Mouse (Mus musculus): ENCODE data around the gene Idi2. TPM values are rescaled to one million over a fixed set of nuclear protein-coding genes. Genes with fewer than 3 reads are reported as not detected.
"Not testable (repeated sequence)": the region's sequence is repeated elsewhere in the genome, so short reads cannot be mapped to it uniquely, and the experiment has no call there.

The Idi2 gene
- not detected in 2 replicates for polyA plus RNA-seq (2015; fragmentation: Nextera tagmentation; extraction: Ambion mirVana)

GRCm38 (mm10) chr13:8952563-8952962 lies at the start of gene Idi2:
Idi2 (plus strand) TSS chr13:8952863.
- H3K4me1 ChIP-seq (replicated peaks); ATAC-seq (replicated peaks; ENCODE audit: insufficient number of reproducible peaks, insufficient read depth, low FRiP score, low read depth); H3K27ac ChIP-seq; H3K36me3 ChIP-seq; H3K9ac ChIP-seq; H3K4me2 ChIP-seq; H3K4me3 ChIP-seq; H3K9me3 ChIP-seq (replicated peaks); H3K27me3 ChIP-seq: not testable (repeated sequence)

- H3K27me3 ChIP-seq; H3K9me3 ChIP-seq (replicated peaks); H3K4me1 ChIP-seq (replicated peaks); H3K4me2 ChIP-seq; H3K36me3 ChIP-seq; H3K4me3 ChIP-seq; H3K9ac ChIP-seq; H3K27ac ChIP-seq; ATAC-seq (replicated peaks; ENCODE audit: insufficient number of reproducible peaks, insufficient read depth, low FRiP score, low read depth): not testable (repeated sequence)
- WGBS, result 77% methylated on average over 2 of the region's 2 CpGs
These were observed 46.7 kb upstream of the Idi2 start for GRCm38 (mm10) chr13:8905986-8906385.

- ATAC-seq (replicated peaks; ENCODE audit: insufficient number of reproducible peaks, insufficient read depth, low FRiP score, low read depth); H3K27ac ChIP-seq; H3K9ac ChIP-seq; H3K9me3 ChIP-seq (replicated peaks); H3K4me3 ChIP-seq; H3K4me1 ChIP-seq (replicated peaks); H3K27me3 ChIP-seq; H3K4me2 ChIP-seq; H3K36me3 ChIP-seq: not testable (repeated sequence)
- WGBS, result 80% methylated on average over 8 of the region's 8 CpGs
These were observed 38.8 kb upstream of the Idi2 start for GRCm38 (mm10) chr13:8913890-8914289.

GRCm38 (mm10) chr13:8933499-8933898 lies 19.2 kb upstream of the Idi2 start:
- Histone ChIP-seq H3K4me1 (replicated peaks) (no peaks in the 10 kb centered on the region), H3K9me3 (replicated peaks) (no peaks in the 10 kb centered on the region), H3K27me3 (no peaks in the 10 kb centered on the region), H3K36me3 (no peaks in the 10 kb centered on the region), H3K9ac (no peak overlapping the region), H3K4me3 (no peak overlapping the region), H3K27ac (no peak overlapping the region), H3K4me2 (no peak overlapping the region)
- ATAC-seq (replicated peaks; ENCODE audit: insufficient number of reproducible peaks, insufficient read depth, low FRiP score, low read depth), result no peak
- WGBS, result 41% methylated on average over 2 of the region's 2 CpGs

GRCm38 (mm10) chr13:8937611-8938140 lies 15.0 kb upstream of the Idi2 start:
- H3K27ac ChIP-seq; H3K27me3 ChIP-seq; H3K9ac ChIP-seq; H3K4me2 ChIP-seq; H3K36me3 ChIP-seq; H3K9me3 ChIP-seq (replicated peaks); H3K4me1 ChIP-seq (replicated peaks); ATAC-seq (replicated peaks; ENCODE audit: insufficient number of reproducible peaks, insufficient read depth, low FRiP score, low read depth); H3K4me3 ChIP-seq: not testable (repeated sequence)
- 70% methylated on average over 6 of the region's 6 CpGs for WGBS

GRCm38 (mm10) chr13:8941110-8941509 lies 11.6 kb upstream of the Idi2 start:
- not testable (repeated sequence) for H3K4me3 ChIP-seq; H3K27ac ChIP-seq; H3K4me2 ChIP-seq; H3K9me3 ChIP-seq (replicated peaks); H3K4me1 ChIP-seq (replicated peaks); H3K27me3 ChIP-seq; H3K9ac ChIP-seq; ATAC-seq (replicated peaks; ENCODE audit: insufficient number of reproducible peaks, insufficient read depth, low FRiP score, low read depth); H3K36me3 ChIP-seq
- 65% methylated on average over 4 of the region's 4 CpGs for WGBS

- 30% methylated on average over 1 of the region's 5 CpGs for WGBS
- not testable (repeated sequence) for H3K9ac ChIP-seq; H3K4me3 ChIP-seq; H3K36me3 ChIP-seq; H3K4me2 ChIP-seq; H3K27me3 ChIP-seq; ATAC-seq (replicated peaks; ENCODE audit: insufficient number of reproducible peaks, insufficient read depth, low FRiP score, low read depth); H3K9me3 ChIP-seq (replicated peaks); H3K4me1 ChIP-seq (replicated peaks); H3K27ac ChIP-seq
These were observed 11.0 kb upstream of the Idi2 start for GRCm38 (mm10) chr13:8941701-8942100.

- not testable (repeated sequence) for H3K9ac ChIP-seq; H3K27ac ChIP-seq; H3K36me3 ChIP-seq; H3K9me3 ChIP-seq (replicated peaks); H3K4me2 ChIP-seq; H3K4me1 ChIP-seq (replicated peaks); H3K4me3 ChIP-seq; H3K27me3 ChIP-seq; ATAC-seq (replicated peaks; ENCODE audit: insufficient number of reproducible peaks, insufficient read depth, low FRiP score, low read depth)
- WGBS, result no CpG with 5 or more reads among the region's 5 CpGs
These were observed 8.8 kb upstream of the Idi2 start for GRCm38 (mm10) chr13:8943828-8944227.

- not testable (repeated sequence) for ATAC-seq (replicated peaks; ENCODE audit: insufficient number of reproducible peaks, insufficient read depth, low FRiP score, low read depth); H3K9me3 ChIP-seq (replicated peaks); H3K27me3 ChIP-seq; H3K4me2 ChIP-seq; H3K36me3 ChIP-seq; H3K4me3 ChIP-seq; H3K27ac ChIP-seq; H3K9ac ChIP-seq; H3K4me1 ChIP-seq (replicated peaks)
These were observed 4.5 kb upstream of the Idi2 start, which contains the start of gene Gm9745 for GRCm38 (mm10) chr13:8948131-8948530. Gm9745 (minus strand) TSS chr13:8948231.

GRCm38 (mm10) chr13:8955127-8955526 lies 2.5 kb downstream of the Idi2 start:
- not testable (repeated sequence) for H3K36me3 ChIP-seq; H3K4me3 ChIP-seq; H3K4me1 ChIP-seq (replicated peaks); H3K4me2 ChIP-seq; H3K27ac ChIP-seq; H3K9ac ChIP-seq; H3K9me3 ChIP-seq (replicated peaks); H3K27me3 ChIP-seq; ATAC-seq (replicated peaks; ENCODE audit: insufficient number of reproducible peaks, insufficient read depth, low FRiP score, low read depth)
- 89% methylated on average over 2 of the region's 2 CpGs for WGBS

- not testable (repeated sequence) for H3K9me3 ChIP-seq (replicated peaks); H3K36me3 ChIP-seq; H3K27me3 ChIP-seq; H3K4me2 ChIP-seq; H3K27ac ChIP-seq; H3K4me3 ChIP-seq; H3K4me1 ChIP-seq (replicated peaks); ATAC-seq (replicated peaks; ENCODE audit: insufficient number of reproducible peaks, insufficient read depth, low FRiP score, low read depth); H3K9ac ChIP-seq
- WGBS, result no CpG with 5 or more reads among the region's 5 CpGs
These were observed 4.2 kb downstream of the Idi2 start for GRCm38 (mm10) chr13:8956873-8957272.

- H3K27me3 ChIP-seq; H3K27ac ChIP-seq; H3K9me3 ChIP-seq (replicated peaks); H3K4me2 ChIP-seq; H3K36me3 ChIP-seq; ATAC-seq (replicated peaks; ENCODE audit: insufficient number of reproducible peaks, insufficient read depth, low FRiP score, low read depth); H3K4me1 ChIP-seq (replicated peaks); H3K4me3 ChIP-seq; H3K9ac ChIP-seq: not testable (repeated sequence)
- 30% methylated on average over 1 of the region's 5 CpGs for WGBS
These were observed 6.4 kb downstream of the Idi2 start for GRCm38 (mm10) chr13:8959058-8959457.

All from heart, embryonic 15.5 days (tissue).